Mouse (Mus musculus) limb, embryonic 11.5 days (tissue): ENCODE results near the gene Dlx5. TPM values are rescaled to one million over a fixed set of nuclear protein-coding genes. Genes with fewer than 3 reads are reported as not detected.

ENCODE experiments used
- ATAC-seq: fragments of 200-750 bp; cut with Nextera tagmentation; 2 replicates; pipeline ENCODE4 v1.8.0; 2017; ENCODE audit warnings: low read depth; ENCODE audit not compliant: insufficient number of reproducible peaks, low FRiP score, low TSS enrichment
- DNase-seq: peaks from one replicate; pipeline ENCODE4 v3.0.0-alpha.2; 2015; ENCODE audit warnings: low spot score
- H3K27ac ChIP-seq: fragments of 300-500 bp; sonication (generic); replicated peaks from 2 replicates; pipeline ENCODE4 v1.5.1; 2014; ENCODE audit warnings: low read depth, mild to moderate bottlenecking, low read length
- H3K27me3 ChIP-seq: fragments of 300-500 bp; sonication (generic); 2 replicates; pipeline ENCODE4 v1.6.1; 2014; ENCODE audit warnings: mild to moderate bottlenecking, low read length, mixed read lengths; ENCODE audit not compliant: control insufficient read depth, insufficient read depth
- H3K36me3 ChIP-seq: fragments of 300-500 bp; sonication (generic); 2 replicates; pipeline ENCODE4 v1.6.1; 2014; ENCODE audit warnings: mild to moderate bottlenecking, low read length, moderate library complexity, mixed read lengths; ENCODE audit not compliant: control insufficient read depth, insufficient read depth
- H3K4me1 ChIP-seq: fragments of 300-500 bp; sonication (generic); 2 replicates; pipeline ENCODE4 v1.6.1; 2014; ENCODE audit warnings: low read length, mixed read lengths; ENCODE audit not compliant: control insufficient read depth, insufficient read depth
- H3K4me2 ChIP-seq: fragments of 300-500 bp; sonication (generic); 2 replicates; pipeline ENCODE4 v1.6.1; 2014; ENCODE audit warnings: low read depth, mild to moderate bottlenecking, moderate library complexity; ENCODE audit not compliant: severe bottlenecking
- H3K4me3 ChIP-seq: fragments of 300-500 bp; sonication (generic); 2 replicates; pipeline ENCODE4 v1.5.1; 2014; ENCODE audit warnings: low read depth, low read length
- H3K9ac ChIP-seq: fragments of 300-500 bp; sonication (generic); 2 replicates; pipeline ENCODE4 v1.6.1; 2014; ENCODE audit warnings: mild to moderate bottlenecking, low read length
- H3K9me3 ChIP-seq: fragments of 300-500 bp; sonication (generic); 2 replicates; pipeline ENCODE4 v1.6.1; 2016; ENCODE audit warnings: low read length; ENCODE audit not compliant: control insufficient read depth
- WGBS: fragments of 180-500 bp; shearing (Covaris S2); extraction: QIAGEN DNeasy Blood & Tissue Kit; methylation state at CpG from one replicate; pipeline ENCODE4 v1.1.7; 2014; 5-methylcytosine and 5-hydroxymethylcytosine counted together
- polyA plus RNA-seq: library from polyadenylated mRNA; unstranded; fragments of >200 nt; fragmentation: Nextera tagmentation; extraction: Ambion mirVana; gene quantifications from 2 replicates; pipeline ENCODE4 v1.2.1, GENCODE M21; 2014

Gene Dlx5
- polyA plus RNA-seq, 1 experiment from 2014 or later = 15.5 TPM

- DNase-seq (peak; percentile 71), ATAC-seq (no peak)
- Histone ChIP-seq H3K4me3 (peak overlapping the region; percentile 41; the same call in 1 of the 2 replicates), H3K4me1 (no peaks in the 10 kb centered on the region; the same call in 1 of the 2 replicates), H3K27me3 (peaks cover 66% of the 10 kb centered on the region), H3K36me3 (no peaks in the 10 kb centered on the region), H3K9ac (no peak overlapping the region; the same call in 1 of the 2 replicates), H3K4me2 (peak overlapping the region; percentile 40), H3K9me3 (no peaks in the 10 kb centered on the region), H3K27ac (no peak overlapping the region)
- WGBS = 1% methylated on average over 36 of the region's 36 CpGs
Measured at GRCm38 (mm10) chr6:6864441-6865440, 17.1 kb downstream of the Dlx5 start.

- Histone ChIP-seq H3K4me1 (no peaks in the 10 kb centered on the region; the same call in 1 of the 2 replicates), H3K27me3 (peaks cover 65% of the 10 kb centered on the region), H3K4me2 (peak overlapping the region; percentile 88), H3K9me3 (no peaks in the 10 kb centered on the region), H3K36me3 (no peaks in the 10 kb centered on the region), H3K27ac (no peak overlapping the region), H3K9ac (peak overlapping the region; percentile 53), H3K4me3 (peak overlapping the region; percentile 41)
- WGBS = under 1% methylated on average over 21 of the region's 21 CpGs
- DNase-seq (peak; percentile 66), ATAC-seq (peak; percentile 40; the same call in 1 of the 2 replicates)
Measured at GRCm38 (mm10) chr6:6863955-6864354, 17.9 kb downstream of the Dlx5 start.

GRCm38 (mm10) chr6:6863160-6863870, 18.6 kb downstream of the Dlx5 start, which contains the start of gene Dlx6:
Dlx6 (plus strand) TSS chr6:6863334.
- Histone ChIP-seq H3K36me3 (no peaks in the 10 kb centered on the region), H3K4me2 (peak within 1 kb of the TSS; percentile 88), H3K27ac (no peak within 1 kb of the TSS), H3K4me3 (peak within 1 kb of the TSS; percentile 41), H3K9ac (peak within 1 kb of the TSS; percentile 53), H3K27me3 (peaks cover 69% of the 10 kb centered on the region), H3K9me3 (no peaks in the 10 kb centered on the region), H3K4me1 (no peaks in the 10 kb centered on the region; the same call in 1 of the 2 replicates)
- DNase-seq = peak; percentile 80
- WGBS = under 1% methylated on average over 52 of the region's 52 CpGs
- ATAC-seq = peak; percentile 76

- no peaks in the 10 kb centered on the region for H3K9me3 ChIP-seq
- peaks cover 75% of the 10 kb centered on the region for H3K27me3 ChIP-seq
- WGBS = under 1% methylated on average over 23 of the region's 23 CpGs
- no peak overlapping the region for H3K27ac ChIP-seq
- no peaks in the 10 kb centered on the region; the same call in 1 of the 2 replicates for H3K4me1 ChIP-seq
- ATAC-seq (peak; percentile 76), DNase-seq (peak; percentile 90)
- H3K4me2 ChIP-seq = peak overlapping the region; percentile 88
- H3K4me3 ChIP-seq = peak overlapping the region; percentile 41
- no peaks in the 10 kb centered on the region for H3K36me3 ChIP-seq
- H3K9ac ChIP-seq = no peak overlapping the region
Measured at GRCm38 (mm10) chr6:6862611-6863010, 19.3 kb downstream of the Dlx5 start.

GRCm38 (mm10) chr6:6861798-6862428, 20.0 kb downstream of the Dlx5 start:
- WGBS = 2% methylated on average over 11 of the region's 11 CpGs
- ATAC-seq (no peak), DNase-seq (no peak)
- Histone ChIP-seq H3K4me2 (no peak overlapping the region), H3K27me3 (peaks cover 74% of the 10 kb centered on the region), H3K36me3 (no peaks in the 10 kb centered on the region), H3K9ac (no peak overlapping the region), H3K4me1 (no peaks in the 10 kb centered on the region; the same call in 1 of the 2 replicates), H3K4me3 (no peak overlapping the region), H3K27ac (no peak overlapping the region), H3K9me3 (no peaks in the 10 kb centered on the region)

- DNase-seq = peak; percentile 62
- Histone ChIP-seq H3K27me3 (peaks cover 75% of the 10 kb centered on the region), H3K9ac (no peak overlapping the region)
Measured at GRCm38 (mm10) chr6:6861086-6861797, 20.6 kb downstream of the Dlx5 start.

GRCm38 (mm10) chr6:6860411-6861085, 21.3 kb downstream of the Dlx5 start:
- H3K9ac ChIP-seq = no peak overlapping the region
- H3K27ac ChIP-seq = no peak overlapping the region
- DNase-seq = peak; percentile 63
- peaks cover 75% of the 10 kb centered on the region for H3K27me3 ChIP-seq
- H3K4me1 ChIP-seq = no peaks in the 10 kb centered on the region; the same call in 1 of the 2 replicates
- H3K9me3 ChIP-seq = no peaks in the 10 kb centered on the region
- H3K4me2 ChIP-seq = 0 out of 2 replicates have a peak overlapping the region, but pooled peaks have one; percentile 7
- no peak overlapping the region for H3K4me3 ChIP-seq
- ATAC-seq = no peak
- WGBS = under 1% methylated on average over 33 of the region's 33 CpGs
- no peaks in the 10 kb centered on the region for H3K36me3 ChIP-seq

More at GRCm38 (mm10) chr6:6861086-6861797, 20.6 kb downstream of the Dlx5 start:
- Histone ChIP-seq H3K4me2 (0 out of 2 replicates have a peak overlapping the region, but pooled peaks have one; percentile 7), H3K9me3 (no peaks in the 10 kb centered on the region), H3K27ac (no peak overlapping the region), H3K4me3 (no peak overlapping the region), H3K4me1 (no peaks in the 10 kb centered on the region; the same call in 1 of the 2 replicates), H3K36me3 (no peaks in the 10 kb centered on the region)
- 1% methylated on average over 21 of the region's 21 CpGs for WGBS
- no peak for ATAC-seq
